Mouse (Mus musculus): ENCODE results near the gene Agpat3.

GRCm38 (mm10) chr10:78228560-78228928 is 123.7 kb downstream of the Agpat3 start:
- TF ChIP-seq CTCF (IDR thresholded peaks at IDR 0.05; ENCODE audit: insufficient read depth, low read length) (no peak), POLR2A (IDR thresholded peaks at IDR 0.05; ENCODE audit: borderline replicate concordance, extremely low read depth, low read depth, low read length) (no peak)
